Mouse (Mus musculus) adrenal gland, adult (tissue): ENCODE results near the gene Cdkn1b.

ENCODE experiments used
- DNase-seq, 2 experiments: peaks; one replicate each; pipeline ENCODE4 v3.0.0; 2022 to 2023; ENCODE audit warnings: low spot score in 1 of 2; ENCODE audit not compliant: inconsistent age in 2 of 2

Cdkn1b gene

DNA sequence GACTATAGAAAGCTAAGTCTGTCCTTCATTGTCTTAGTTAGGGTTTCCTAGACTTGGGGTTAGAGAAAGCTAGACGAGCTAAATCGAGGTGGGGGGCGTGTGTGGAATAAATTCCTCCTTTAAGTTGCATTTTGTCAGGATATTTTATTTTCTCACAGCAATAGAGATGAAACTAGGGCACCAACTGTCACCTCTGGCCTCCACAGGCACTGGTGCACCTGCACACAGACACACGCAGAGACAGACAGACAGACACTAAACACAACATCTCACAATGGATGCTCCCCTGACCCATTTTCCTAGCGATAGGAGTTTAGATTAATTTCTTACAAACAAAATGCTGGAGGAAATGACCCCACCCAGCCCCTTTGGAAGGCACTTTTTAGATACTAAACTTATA lies 46.5 kb downstream of the Cdkn1b start:
- no peak for DNase-seq

DNA sequence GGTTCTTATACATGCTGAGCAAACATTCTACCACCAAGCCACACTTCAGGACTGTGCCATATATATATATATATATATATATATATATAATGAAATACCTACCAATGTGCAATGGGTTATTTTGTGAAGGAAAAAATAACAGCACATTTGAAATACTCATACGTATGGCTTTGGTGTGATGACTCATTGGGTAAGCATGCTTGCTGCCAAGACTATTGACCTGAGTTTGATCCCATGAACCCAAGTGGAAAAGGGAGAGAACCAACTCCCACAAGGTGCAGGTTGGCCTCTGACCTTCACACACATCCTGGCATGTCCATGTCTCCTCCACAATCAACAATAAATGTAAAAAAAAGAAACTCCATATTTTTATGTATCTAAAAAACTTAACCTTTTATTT lies 48.1 kb downstream of the Cdkn1b start:
- no peak for DNase-seq

DNA sequence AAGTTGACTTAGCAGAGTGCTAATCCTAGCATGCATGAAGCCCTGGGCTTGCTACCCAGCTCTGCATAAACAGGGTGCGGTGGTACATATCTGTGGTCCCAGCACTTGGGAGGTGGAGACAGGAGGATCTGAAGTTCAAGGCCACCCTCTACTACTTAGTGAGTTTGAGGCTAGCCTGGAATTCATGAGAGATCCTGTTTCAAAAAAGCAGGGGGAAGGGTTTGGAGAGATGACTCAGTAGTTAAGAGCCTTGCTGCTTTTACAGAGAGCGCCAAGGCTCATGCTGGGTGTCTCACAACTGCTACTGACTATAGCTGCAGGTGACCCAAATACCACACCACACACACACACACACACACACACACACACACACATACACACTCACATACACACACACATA lies 49.3 kb downstream of the Cdkn1b start:
- peak in 1 of 2 experiments; percentile 31 for DNase-seq

DNA sequence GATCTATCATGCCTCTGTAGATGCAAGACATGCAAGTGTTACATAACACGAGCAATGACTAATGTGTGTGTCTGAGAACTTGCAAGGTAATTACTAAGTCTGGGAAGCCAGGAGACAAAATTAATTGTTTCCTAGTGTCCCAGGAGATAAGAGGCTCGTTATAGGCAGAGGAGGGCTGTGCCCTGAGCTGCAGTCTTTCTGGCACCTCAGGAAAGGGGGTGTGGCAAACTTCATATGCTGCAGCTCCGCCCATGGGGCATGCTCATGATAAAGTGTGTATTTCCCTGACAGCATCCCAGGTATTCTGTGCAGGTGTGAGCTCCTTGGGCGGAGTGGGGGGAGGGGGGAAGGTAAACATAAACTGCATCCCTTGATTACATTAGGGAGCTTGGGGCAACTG lies 51.9 kb downstream of the Cdkn1b start:
- no peak for DNase-seq
